Mouse (Mus musculus) gastrocnemius, adult 18-20 months (tissue): ENCODE data around the gene Tbx15. TPM values are rescaled to one million over a fixed set of nuclear protein-coding genes. Genes with fewer than 3 reads are reported as not detected.

Experiments
- DNase-seq: peaks from one replicate; pipeline ENCODE4 v3.0.0; 2021; ENCODE audit warnings: low spot score
- total RNA-seq, 2 experiments: library from RNA; stranded (reverse); gene quantifications; 2 replicates each; pipeline ENCODE4 v1.2.3; 2021

Gene Tbx15
- total RNA-seq, 2 experiments from 2014 or later, result 125 to 144 TPM

DNA sequence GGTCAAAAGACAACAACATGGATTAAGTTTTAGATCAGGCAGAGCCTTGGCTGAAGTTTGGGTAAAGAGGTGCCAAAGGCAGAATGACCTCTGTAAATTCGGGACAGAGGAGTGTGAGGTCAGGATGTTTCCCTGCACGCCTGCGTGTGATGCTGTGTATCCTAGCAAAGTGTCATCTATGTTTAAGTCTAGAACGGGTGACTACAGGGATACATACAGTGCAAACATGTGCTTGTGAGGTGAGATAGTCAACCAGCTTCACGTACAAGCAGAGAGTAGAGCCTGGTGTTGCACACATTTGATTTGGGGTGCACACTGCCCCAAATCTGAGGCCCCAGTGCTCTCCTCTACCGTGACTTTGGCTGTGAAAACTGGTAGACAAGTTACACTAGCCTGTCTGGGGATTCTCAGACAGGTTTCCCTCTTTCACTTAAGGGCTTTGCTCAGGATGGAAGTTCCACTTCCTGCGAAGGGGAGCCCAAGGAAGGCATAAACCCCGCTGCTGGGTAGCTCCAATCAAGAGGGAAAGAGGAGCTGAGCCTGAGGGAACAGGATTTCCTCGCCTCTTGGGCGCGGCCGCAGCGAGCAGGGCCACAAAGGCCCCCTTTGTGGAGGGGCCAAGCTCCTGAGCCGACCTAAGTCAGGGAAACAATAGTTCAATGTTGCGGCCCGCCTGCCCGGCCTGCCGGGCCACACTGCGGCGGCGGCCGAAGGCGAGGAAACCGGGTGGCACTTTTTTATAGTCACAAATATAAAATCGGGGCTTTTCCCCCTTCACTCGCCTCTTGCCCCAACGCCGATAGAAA lies 8.0 kb downstream of the Tbx15 start:
- no peak for DNase-seq

DNA sequence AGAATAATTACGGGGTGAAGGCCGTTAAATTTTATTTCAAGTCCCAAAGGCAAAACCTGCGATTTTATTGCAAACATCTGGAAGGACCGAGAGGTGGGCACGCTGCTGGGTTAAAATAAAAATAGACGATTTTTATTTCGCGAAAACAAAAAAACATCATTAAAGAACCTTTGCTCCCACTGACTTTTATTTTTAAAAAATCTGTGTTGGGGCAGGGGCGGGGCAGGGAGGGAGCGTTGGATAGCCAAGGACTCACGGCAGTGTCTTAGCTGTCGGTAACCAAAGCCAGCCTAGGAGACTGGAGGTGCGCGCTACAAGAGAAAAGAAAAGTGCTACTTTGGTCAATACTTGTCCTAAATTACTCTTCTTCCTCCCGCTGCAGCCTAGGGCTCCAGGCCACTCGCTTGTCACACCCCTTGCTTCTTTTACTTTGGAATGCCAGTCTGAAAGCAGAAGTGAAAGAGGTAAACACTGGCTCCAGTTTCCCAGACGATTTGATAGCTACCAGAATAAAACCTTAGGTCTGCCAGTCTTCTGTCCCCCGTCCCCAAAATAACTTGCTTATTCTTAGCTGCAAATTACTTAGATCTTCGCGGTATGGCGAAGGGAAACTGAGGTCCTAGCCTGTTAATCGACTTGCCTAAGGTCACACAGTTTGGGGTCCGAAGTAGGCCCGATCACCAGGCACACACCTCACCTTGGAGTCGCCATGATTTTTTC lies 8.8 kb downstream of the Tbx15 start:
- DNase-seq, result no peak

DNA sequence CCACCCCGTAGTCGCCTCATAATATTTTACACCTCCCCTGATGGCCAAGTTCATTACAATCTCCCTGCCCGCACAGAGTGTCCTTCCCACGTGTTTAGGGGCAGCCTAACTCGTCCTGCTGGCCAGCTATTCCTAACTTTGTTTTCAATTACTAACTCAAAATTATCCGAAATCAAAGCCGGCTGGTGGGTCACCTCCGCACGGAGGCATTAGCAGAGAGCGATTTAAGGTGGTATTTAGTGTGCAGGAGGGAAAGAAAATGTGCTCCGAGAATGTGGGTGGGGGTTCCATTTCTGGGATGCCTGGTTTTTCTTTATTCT lies 9.3 kb downstream of the Tbx15 start:
- DNase-seq, result no peak

GRCm38 (mm10) chr3:99249906-99250305 lies 9.7 kb downstream of the Tbx15 start:
- no peak for DNase-seq

DNA sequence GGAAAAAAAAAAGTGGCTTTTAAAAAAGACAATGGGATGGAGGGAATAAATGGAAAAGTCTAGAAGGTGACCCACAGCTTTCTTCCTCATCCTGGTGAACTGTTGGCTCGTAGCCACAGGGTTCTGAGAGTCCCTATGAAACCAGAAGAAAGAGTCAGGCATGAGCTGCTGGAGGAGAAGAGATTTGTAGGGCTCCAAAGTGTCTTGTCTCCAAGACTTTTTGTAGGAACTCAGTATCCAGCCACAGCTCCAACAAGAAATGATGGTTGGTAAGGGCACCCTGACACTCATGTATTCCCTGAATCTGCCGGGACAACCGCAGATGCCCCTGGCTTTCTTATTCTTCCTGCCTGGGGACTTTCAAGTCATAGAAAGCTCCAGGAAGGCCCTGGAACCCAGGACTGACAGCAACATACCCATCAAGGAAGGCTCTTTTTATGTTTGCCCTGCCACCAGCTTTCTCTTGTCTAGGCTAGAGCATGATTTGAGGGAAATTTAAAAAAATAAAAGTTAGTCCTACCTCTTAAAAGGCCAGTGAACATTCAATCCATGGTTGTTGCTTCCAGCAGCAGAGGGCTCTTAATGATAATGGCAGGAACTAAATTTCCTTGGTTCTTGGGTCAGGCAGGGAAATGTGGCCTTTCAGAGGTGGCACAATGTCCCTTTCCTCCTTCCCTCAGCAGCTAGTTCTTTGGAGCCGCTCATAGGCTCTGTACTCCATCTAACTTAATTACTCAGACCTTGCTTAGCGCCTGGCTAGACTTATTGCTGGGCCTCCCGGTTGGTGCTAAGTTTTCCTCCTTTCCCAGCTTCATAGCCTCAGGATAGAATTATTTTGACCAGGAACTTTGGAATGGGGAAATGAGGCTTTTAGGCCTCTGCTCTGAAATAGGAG lies 11.3 kb downstream of the Tbx15 start:
- no peak for DNase-seq

DNA sequence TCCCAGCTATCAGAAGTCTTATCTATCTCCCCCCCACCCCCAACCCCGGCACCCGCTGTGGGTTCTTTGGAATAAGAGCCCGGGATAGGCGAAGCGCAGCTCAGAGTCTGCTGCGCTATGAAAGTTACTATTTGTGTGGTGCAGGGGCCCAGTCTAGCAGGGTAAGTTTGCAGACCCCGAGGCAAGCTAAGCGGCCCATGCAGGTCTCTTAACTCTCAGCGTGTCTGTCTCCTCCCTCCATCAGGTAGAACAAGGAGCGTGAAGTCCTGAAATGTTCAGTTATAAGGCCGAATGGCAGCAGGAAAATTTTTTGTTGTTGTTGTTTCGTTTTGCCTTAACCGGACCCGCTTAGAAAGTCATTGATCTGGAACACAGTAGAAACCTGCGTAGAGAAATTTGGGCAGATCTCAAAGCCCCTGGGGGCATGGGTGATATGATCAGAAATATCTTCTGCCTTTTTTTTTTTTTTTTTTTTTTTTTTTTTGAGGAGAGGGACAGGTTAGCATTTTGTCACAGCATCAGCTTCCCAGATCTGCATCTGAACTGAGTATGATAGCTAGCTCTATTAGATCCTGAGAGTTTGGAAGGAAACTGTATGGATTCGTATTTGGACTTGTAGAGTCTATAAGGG lies 12.4 kb downstream of the Tbx15 start:
- no peak for DNase-seq

DNA sequence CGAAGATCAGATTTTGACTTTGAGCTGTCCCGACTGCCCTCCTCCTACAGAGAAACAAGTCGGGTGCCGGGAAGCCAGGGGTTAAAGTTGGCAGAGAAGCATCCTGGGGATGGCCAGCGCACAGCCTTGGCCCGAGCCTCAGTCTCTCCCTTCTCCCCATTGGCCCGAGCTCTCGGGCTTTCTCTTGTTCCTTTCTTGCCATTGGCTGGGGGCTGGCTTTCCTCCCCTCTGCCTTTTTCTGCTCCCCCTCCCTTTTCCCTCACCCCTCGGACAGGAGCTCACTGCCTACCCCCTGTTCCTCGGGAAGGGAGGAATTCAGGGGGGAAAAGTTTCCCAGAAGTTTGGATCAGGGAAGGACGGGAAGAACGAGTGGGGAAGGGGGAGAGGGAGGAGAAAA lies 12.9 kb downstream of the Tbx15 start:
- DNase-seq, result peak; percentile 83

DNA sequence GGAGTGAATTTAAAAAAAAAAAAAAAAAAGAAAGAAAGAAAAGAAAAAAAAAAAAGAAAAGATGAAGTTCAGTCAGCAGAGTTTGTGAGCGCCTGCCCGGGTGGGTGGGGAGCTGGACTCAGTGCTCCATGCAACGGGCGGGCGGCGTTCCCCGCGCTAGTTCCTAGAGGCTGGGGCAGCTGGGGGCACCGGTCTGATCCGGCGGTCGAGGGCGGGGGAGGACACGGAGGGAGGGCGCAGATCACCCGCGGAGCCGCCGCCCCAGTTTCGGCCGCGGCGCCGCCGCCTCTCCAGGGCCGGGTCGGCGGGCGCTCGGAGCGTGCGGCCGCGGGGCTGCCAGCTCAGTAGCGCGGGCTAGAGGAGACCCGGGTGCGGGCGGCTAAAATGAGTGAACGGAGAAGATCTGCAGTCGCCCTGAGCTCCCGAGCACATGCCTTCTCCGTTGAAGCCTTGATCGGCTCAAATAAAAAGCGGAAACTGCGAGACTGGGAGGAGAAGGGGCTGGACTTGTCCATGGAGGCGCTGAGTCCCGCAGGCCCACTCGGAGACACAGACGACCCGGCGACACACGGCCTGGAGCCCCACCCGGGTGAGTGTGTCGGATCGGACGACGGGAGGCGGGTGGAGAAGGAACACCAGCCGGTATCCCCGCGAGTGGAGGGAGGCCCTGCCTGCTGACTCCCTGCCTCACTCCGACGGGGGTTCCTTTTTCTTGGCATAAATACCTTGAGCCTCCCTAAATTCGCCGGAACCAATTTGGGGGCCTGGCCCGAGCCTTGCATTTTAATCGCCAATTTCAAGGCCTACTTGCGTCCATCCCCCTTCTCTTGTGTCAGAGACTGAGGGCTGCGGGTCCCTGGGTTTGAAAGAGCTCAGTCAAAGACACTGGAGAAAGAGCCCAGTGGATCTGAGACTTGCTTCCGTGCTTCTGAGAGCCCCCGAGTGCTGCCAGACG lies 13.6 kb downstream of the Tbx15 start:
- DNase-seq, result peak; percentile 80

- DNase-seq, result peak; percentile 78
These were observed 14.5 kb downstream of the Tbx15 start for GRCm38 (mm10) chr3:99254559-99255151.

DNA sequence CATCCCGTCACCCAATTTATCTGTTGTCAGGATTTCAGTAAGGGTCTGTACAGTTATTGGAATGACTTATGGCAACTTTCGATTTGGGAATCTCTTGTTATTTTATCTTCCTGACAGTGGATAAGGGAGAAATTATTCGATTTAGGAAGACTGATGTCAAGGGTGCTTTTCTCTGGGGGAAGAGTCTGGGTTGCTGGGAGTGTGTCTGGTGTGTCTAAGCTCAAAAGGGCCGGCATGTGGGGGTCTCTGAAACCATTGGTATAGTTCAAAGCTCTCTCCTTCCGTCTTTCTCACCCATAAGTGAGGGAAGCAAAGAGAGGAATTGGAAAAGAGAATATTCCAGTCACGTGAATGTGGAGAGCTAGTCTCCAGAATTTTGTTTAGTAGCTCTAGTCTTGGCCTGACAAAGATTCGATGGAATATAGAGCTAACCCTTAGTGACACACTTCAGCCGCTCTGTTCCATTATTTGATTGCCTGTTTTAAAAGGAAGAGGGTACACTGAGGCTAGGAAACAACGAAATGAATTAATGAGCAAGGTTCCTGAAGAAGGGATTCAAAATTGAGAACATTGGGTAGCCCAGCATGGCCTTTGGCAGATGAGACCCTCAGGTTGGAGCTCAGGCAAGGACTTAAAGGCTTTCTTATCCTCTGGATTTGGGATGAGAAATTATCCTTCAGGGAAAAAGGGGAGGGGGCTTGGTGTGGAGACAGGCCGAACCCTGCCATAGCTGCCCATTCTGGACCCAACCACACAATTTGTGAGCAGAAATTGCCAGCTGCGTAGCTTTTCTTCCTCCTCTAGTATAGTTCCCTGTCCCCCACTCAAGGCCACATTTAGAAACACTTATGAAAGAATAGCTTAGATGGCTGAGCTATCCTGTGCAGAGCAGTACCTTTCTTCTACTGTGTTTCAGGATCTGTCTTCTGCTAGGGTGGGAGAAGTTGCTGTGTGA lies 15.5 kb downstream of the Tbx15 start:
- DNase-seq, result no peak

- no peak for DNase-seq
These were observed 16.2 kb downstream of the Tbx15 start for GRCm38 (mm10) chr3:99256366-99256750.

GRCm38 (mm10) chr3:99256766-99257165 lies 16.6 kb downstream of the Tbx15 start:
- no peak for DNase-seq

GRCm38 (mm10) chr3:99257586-99258577 lies 17.7 kb downstream of the Tbx15 start:
- no peak for DNase-seq

- no peak for DNase-seq
These were observed 19.6 kb downstream of the Tbx15 start for GRCm38 (mm10) chr3:99259741-99260270.

GRCm38 (mm10) chr3:99260395-99260794 lies 20.2 kb downstream of the Tbx15 start:
- no peak for DNase-seq

DNA sequence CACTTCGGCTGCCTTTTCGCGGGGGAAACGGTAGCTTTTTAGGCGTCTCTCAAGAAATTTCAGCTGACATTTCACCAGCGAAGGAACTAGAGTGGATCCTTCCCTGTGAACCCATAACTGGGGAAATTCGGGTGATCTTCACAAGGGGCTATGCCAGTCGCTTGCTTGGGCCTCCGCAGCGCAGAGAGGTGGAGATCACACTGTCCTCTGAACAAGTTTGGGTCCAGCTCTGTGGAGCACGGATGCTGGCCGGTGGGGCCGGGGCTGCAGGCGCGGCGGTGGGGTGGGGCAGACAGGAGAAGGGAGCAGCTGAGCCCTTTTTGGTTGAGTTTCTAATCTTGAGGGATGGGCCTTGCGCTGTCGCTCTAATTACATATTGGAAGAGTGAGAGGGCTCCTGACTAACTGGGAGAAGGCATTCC lies 21.2 kb downstream of the Tbx15 start:
- DNase-seq, result no peak

- no peak for DNase-seq
These were observed 21.8 kb downstream of the Tbx15 start for GRCm38 (mm10) chr3:99261986-99262385.
